Mouse (Mus musculus): ENCODE measurements around the gene Smndc1. TPM values are rescaled to one million over a fixed set of nuclear protein-coding genes. Genes with fewer than 3 reads are reported as not detected.
"Not testable (repeated sequence)": the region's sequence is repeated elsewhere in the genome, so short reads cannot be mapped to it uniquely, and the experiment has no call there.

The Smndc1 gene
- polyA plus RNA-seq, 1 experiment from 2014 or later = 40.2 TPM

- peaks cover 3% of the 10 kb centered on the region; the same call in 1 of the 2 replicates for H3K4me1 ChIP-seq (ENCODE audit: control insufficient read depth, insufficient read depth, low read length)
- H3K9me3 ChIP-seq (ENCODE audit: control insufficient read depth, low read length) = peaks cover 7% of the 10 kb centered on the region; the same call in 1 of the 2 replicates
- no peak overlapping the region for H3K4me2 ChIP-seq (ENCODE audit: low read depth, low read length)
- DNase-seq (ENCODE audit: low spot score) (no peak), ATAC-seq (ENCODE audit: low read depth) (no peak)
- no peaks in the 10 kb centered on the region for H3K27me3 ChIP-seq (replicated peaks; ENCODE audit: control insufficient read depth, insufficient read depth, low read length)
- 66% methylated on average over 2 of the region's 2 CpGs for WGBS
- no peak overlapping the region for H3K9ac ChIP-seq (ENCODE audit: low read depth, low read length)
- H3K36me3 ChIP-seq (ENCODE audit: control insufficient read depth, insufficient read depth, low read length) = no peaks in the 10 kb centered on the region
- H3K4me3 ChIP-seq (ENCODE audit: low read depth, low read length) = no peak overlapping the region
- H3K27ac ChIP-seq (replicated peaks; ENCODE audit: low read depth, low read length) = no peak overlapping the region
Observed at GRCm38 (mm10) chr19:53405810-53406209, 15.4 kb upstream of the Smndc1 start.

GRCm38 (mm10) chr19:53404837-53405356 lies 14.5 kb upstream of the Smndc1 start:
- WGBS = 73% methylated on average over 18 of the region's 18 CpGs
- peaks cover 7% of the 10 kb centered on the region; the same call in 1 of the 2 replicates for H3K9me3 ChIP-seq (ENCODE audit: control insufficient read depth, low read length)

GRCm38 (mm10) chr19:53404219-53404836 lies 13.9 kb upstream of the Smndc1 start:
- DNase-seq (ENCODE audit: low spot score) = no peak
- Histone ChIP-seq H3K36me3 (ENCODE audit: control insufficient read depth, insufficient read depth, low read length) (no peaks in the 10 kb centered on the region), H3K4me2 (ENCODE audit: low read depth, low read length) (no peak overlapping the region), H3K9ac (ENCODE audit: low read depth, low read length) (no peak overlapping the region), H3K4me3 (ENCODE audit: low read depth, low read length) (no peak overlapping the region), H3K27ac (replicated peaks; ENCODE audit: low read depth, low read length) (no peak overlapping the region), H3K4me1 (ENCODE audit: control insufficient read depth, insufficient read depth, low read length) (no peaks in the 10 kb centered on the region), H3K9me3 (ENCODE audit: control insufficient read depth, low read length) (peaks cover 7% of the 10 kb centered on the region; the same call in 1 of the 2 replicates), H3K27me3 (replicated peaks; ENCODE audit: control insufficient read depth, insufficient read depth, low read length) (no peaks in the 10 kb centered on the region)
- 92% methylated on average over 10 of the region's 10 CpGs for WGBS
- ATAC-seq (ENCODE audit: low read depth) = no peak

More at GRCm38 (mm10) chr19:53404837-53405356, 14.5 kb upstream of the Smndc1 start:
- Histone ChIP-seq H3K27ac (replicated peaks; ENCODE audit: low read depth, low read length) (no peak overlapping the region), H3K27me3 (replicated peaks; ENCODE audit: control insufficient read depth, insufficient read depth, low read length) (no peaks in the 10 kb centered on the region), H3K4me3 (ENCODE audit: low read depth, low read length) (no peak overlapping the region), H3K4me2 (ENCODE audit: low read depth, low read length) (no peak overlapping the region), H3K36me3 (ENCODE audit: control insufficient read depth, insufficient read depth, low read length) (no peaks in the 10 kb centered on the region), H3K4me1 (ENCODE audit: control insufficient read depth, insufficient read depth, low read length) (no peaks in the 10 kb centered on the region), H3K9ac (ENCODE audit: low read depth, low read length) (no peak overlapping the region)
- DNase-seq (ENCODE audit: low spot score) (no peak), ATAC-seq (ENCODE audit: low read depth) (no peak)

GRCm38 (mm10) chr19:53402741-53403432 lies 12.5 kb upstream of the Smndc1 start:
- WGBS = 54% methylated on average over 12 of the region's 12 CpGs
- DNase-seq (ENCODE audit: low spot score) (no peak), ATAC-seq (ENCODE audit: low read depth) (no peak)

GRCm38 (mm10) chr19:53400332-53401110 lies 10.1 kb upstream of the Smndc1 start:
- WGBS = 78% methylated on average over 16 of the region's 16 CpGs
- DNase-seq (ENCODE audit: low spot score) (no peak), ATAC-seq (ENCODE audit: low read depth) (no peak)

More at GRCm38 (mm10) chr19:53402741-53403432, 12.5 kb upstream of the Smndc1 start:
- H3K4me3 ChIP-seq (ENCODE audit: low read depth, low read length) = no peak overlapping the region
- no peak overlapping the region for H3K9ac ChIP-seq (ENCODE audit: low read depth, low read length)
- no peak overlapping the region for H3K27ac ChIP-seq (replicated peaks; ENCODE audit: low read depth, low read length)
- H3K36me3 ChIP-seq (ENCODE audit: control insufficient read depth, insufficient read depth, low read length) = no peaks in the 10 kb centered on the region
- H3K9me3 ChIP-seq (ENCODE audit: control insufficient read depth, low read length) = peaks cover 7% of the 10 kb centered on the region; the same call in 1 of the 2 replicates
- no peaks in the 10 kb centered on the region for H3K4me1 ChIP-seq (ENCODE audit: control insufficient read depth, insufficient read depth, low read length)
- no peak overlapping the region for H3K4me2 ChIP-seq (ENCODE audit: low read depth, low read length)
- no peaks in the 10 kb centered on the region for H3K27me3 ChIP-seq (replicated peaks; ENCODE audit: control insufficient read depth, insufficient read depth, low read length)

GRCm38 (mm10) chr19:53399213-53399612 lies 8.8 kb upstream of the Smndc1 start:
- DNase-seq (ENCODE audit: low spot score) (no peak), ATAC-seq (ENCODE audit: low read depth) (no peak)
- Histone ChIP-seq H3K9ac (ENCODE audit: low read depth, low read length) (no peak overlapping the region), H3K4me1 (ENCODE audit: control insufficient read depth, insufficient read depth, low read length) (no peaks in the 10 kb centered on the region), H3K27me3 (replicated peaks; ENCODE audit: control insufficient read depth, insufficient read depth, low read length) (no peaks in the 10 kb centered on the region), H3K4me3 (ENCODE audit: low read depth, low read length) (no peak overlapping the region), H3K9me3 (ENCODE audit: control insufficient read depth, low read length) (no peaks in the 10 kb centered on the region), H3K36me3 (ENCODE audit: control insufficient read depth, insufficient read depth, low read length) (no peaks in the 10 kb centered on the region), H3K27ac (replicated peaks; ENCODE audit: low read depth, low read length) (no peak overlapping the region), H3K4me2 (ENCODE audit: low read depth, low read length) (no peak overlapping the region)
- WGBS = 79% methylated on average over 4 of the region's 4 CpGs

More at GRCm38 (mm10) chr19:53400332-53401110, 10.1 kb upstream of the Smndc1 start:
- no peaks in the 10 kb centered on the region for H3K4me1 ChIP-seq (ENCODE audit: control insufficient read depth, insufficient read depth, low read length)
- no peak overlapping the region for H3K4me3 ChIP-seq (ENCODE audit: low read depth, low read length)
- H3K9me3 ChIP-seq (ENCODE audit: control insufficient read depth, low read length) = peaks cover 7% of the 10 kb centered on the region; the same call in 1 of the 2 replicates
- H3K4me2 ChIP-seq (ENCODE audit: low read depth, low read length) = no peak overlapping the region
- no peaks in the 10 kb centered on the region for H3K27me3 ChIP-seq (replicated peaks; ENCODE audit: control insufficient read depth, insufficient read depth, low read length)
- no peak overlapping the region for H3K27ac ChIP-seq (replicated peaks; ENCODE audit: low read depth, low read length)
- H3K9ac ChIP-seq (ENCODE audit: low read depth, low read length) = no peak overlapping the region
- H3K36me3 ChIP-seq (ENCODE audit: control insufficient read depth, insufficient read depth, low read length) = no peaks in the 10 kb centered on the region

- no peaks in the 10 kb centered on the region for H3K9me3 ChIP-seq (ENCODE audit: control insufficient read depth, low read length)
- H3K27me3 ChIP-seq (replicated peaks; ENCODE audit: control insufficient read depth, insufficient read depth, low read length) = no peaks in the 10 kb centered on the region
- H3K4me2 ChIP-seq (ENCODE audit: low read depth, low read length) = no peak overlapping the region
- no peaks in the 10 kb centered on the region for H3K36me3 ChIP-seq (ENCODE audit: control insufficient read depth, insufficient read depth, low read length)
- no peak overlapping the region for H3K9ac ChIP-seq (ENCODE audit: low read depth, low read length)
- no peak overlapping the region for H3K27ac ChIP-seq (replicated peaks; ENCODE audit: low read depth, low read length)
- no peaks in the 10 kb centered on the region for H3K4me1 ChIP-seq (ENCODE audit: control insufficient read depth, insufficient read depth, low read length)
- no peak for DNase-seq (ENCODE audit: low spot score)
- 71% methylated on average over 12 of the region's 12 CpGs for WGBS
- no peak for ATAC-seq (ENCODE audit: low read depth)
- H3K4me3 ChIP-seq (ENCODE audit: low read depth, low read length) = no peak overlapping the region
Observed at GRCm38 (mm10) chr19:53397451-53398233, 7.3 kb upstream of the Smndc1 start.

- H3K27me3 ChIP-seq (replicated peaks; ENCODE audit: control insufficient read depth, insufficient read depth, low read length); H3K9me3 ChIP-seq (ENCODE audit: control insufficient read depth, low read length); ATAC-seq (ENCODE audit: low read depth); H3K9ac ChIP-seq (ENCODE audit: low read depth, low read length); DNase-seq (ENCODE audit: low spot score); H3K4me2 ChIP-seq (ENCODE audit: low read depth, low read length); H3K36me3 ChIP-seq (ENCODE audit: control insufficient read depth, insufficient read depth, low read length); H3K4me1 ChIP-seq (ENCODE audit: control insufficient read depth, insufficient read depth, low read length); H3K4me3 ChIP-seq (ENCODE audit: low read depth, low read length); H3K27ac ChIP-seq (replicated peaks; ENCODE audit: low read depth, low read length): not testable (repeated sequence)
- 75% methylated on average over 5 of the region's 5 CpGs for WGBS
Observed at GRCm38 (mm10) chr19:53395805-53396204, 5.4 kb upstream of the Smndc1 start.
